Mouse (Mus musculus) T-helper 2 cell (primary cell): ENCODE measurements around the gene Carmil1.

Source experiments
- in situ Hi-C: fragments of 300-600 bp; cut with MboI, MseI; formaldehyde crosslinking; loops from one replicate; pipeline ENCODE4 v1.15.1; 2025; ENCODE audit warnings: high pct_unique_total_duplicates

Carmil1 gene

DNA sequence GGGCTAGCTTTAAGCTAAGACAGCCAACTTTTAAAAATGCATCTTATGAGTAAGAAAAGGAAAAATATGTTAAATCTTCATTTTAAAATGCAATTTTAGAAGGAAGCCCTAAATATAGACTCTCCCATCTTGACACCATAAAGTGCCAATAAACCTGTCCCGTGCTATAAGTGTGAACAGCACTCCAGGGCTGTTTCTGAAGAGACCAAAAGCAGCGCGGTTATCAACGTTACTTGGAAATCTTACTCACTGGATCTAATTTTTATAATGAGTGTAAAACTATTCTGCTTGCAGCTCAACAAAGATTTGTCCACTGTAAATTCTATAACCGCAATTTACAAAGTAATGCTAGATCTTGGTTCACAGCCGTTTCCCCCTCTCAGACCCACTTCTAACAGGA is 232.0 kb downstream of the Carmil1 start:
- in situ Hi-C loops, result no loop called here

DNA sequence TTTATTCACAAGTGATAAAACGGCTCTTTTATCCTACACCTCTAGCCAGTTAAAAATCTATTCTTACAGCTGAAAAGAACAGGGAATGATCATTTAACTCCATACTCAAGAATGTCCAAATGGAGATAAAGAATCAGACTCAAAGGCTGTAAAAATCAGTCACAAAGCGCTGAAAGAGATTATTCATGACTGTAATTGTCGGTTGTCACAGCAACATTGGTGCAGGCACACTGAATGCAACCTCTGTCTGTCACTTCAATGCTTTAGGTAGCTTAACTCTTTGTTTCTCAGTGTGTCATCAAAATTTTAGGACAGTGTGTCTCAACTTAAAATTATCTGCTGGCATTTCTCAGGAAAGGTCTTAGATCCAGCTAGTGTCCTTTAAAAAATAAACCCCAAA is 235.3 kb downstream of the Carmil1 start:
- in situ Hi-C loops, result no loop called here

DNA sequence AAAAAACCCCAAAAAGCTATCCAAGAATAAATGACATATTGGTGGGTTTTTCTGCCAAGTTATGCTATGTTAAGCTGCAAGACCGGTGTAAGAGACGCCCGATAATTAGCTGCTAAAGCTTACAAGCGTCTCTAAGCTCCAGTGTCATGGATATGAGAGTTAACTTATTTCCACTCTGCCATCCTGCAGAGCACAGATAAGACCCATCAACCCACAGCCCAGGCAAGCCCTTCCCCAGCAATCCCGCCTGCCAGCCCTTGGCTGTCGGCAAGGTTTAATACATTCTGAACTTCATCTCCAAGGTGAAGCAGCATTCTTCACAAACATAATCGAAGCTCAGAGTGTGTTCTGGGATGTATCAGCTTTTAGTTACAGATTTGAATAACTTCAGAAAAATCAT is 240.4 kb downstream of the Carmil1 start:
- in situ Hi-C loops, result no loop called here

DNA sequence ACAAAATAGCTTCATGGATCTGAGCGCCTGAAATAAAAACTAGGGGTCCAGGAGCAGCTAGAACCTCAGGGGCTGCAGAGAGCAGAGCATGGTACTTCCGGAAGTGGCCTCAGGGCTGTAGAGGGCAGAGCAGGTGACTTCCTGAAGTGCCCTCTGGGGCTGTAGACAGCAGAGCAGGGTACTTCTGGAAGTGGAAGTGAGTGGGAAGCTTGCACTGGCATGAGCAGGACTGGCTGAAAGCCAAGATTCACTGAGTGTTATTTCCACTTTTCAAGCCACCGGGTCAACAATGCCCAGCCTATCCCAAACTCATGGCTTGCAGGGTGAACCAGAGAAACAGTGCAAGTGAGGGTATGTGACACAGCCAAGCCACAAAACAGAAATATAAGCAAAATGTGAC is 243.1 kb downstream of the Carmil1 start:
- in situ Hi-C loops, result no loop called here

DNA sequence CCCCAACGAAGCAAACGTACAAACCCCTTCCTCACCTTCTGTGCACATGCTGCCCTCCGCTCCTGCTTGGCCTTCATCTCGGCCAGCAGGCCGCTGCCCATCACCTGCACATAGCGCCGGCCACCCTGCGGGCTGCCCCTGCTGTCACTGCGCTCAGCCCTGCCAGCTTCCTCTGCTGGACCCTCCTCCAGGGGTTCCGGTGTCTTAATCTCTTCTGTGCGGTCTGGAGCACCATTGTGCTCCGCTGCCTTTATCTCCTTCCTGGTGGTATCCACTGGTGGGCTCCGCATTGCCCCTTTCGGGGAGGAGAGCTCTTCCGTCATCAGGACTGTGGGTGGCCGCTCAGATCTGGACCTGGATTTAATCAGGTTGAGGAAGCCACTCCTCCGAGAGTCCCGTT is 244.4 kb downstream of the Carmil1 start:
- in situ Hi-C loops, result no loop called here

DNA sequence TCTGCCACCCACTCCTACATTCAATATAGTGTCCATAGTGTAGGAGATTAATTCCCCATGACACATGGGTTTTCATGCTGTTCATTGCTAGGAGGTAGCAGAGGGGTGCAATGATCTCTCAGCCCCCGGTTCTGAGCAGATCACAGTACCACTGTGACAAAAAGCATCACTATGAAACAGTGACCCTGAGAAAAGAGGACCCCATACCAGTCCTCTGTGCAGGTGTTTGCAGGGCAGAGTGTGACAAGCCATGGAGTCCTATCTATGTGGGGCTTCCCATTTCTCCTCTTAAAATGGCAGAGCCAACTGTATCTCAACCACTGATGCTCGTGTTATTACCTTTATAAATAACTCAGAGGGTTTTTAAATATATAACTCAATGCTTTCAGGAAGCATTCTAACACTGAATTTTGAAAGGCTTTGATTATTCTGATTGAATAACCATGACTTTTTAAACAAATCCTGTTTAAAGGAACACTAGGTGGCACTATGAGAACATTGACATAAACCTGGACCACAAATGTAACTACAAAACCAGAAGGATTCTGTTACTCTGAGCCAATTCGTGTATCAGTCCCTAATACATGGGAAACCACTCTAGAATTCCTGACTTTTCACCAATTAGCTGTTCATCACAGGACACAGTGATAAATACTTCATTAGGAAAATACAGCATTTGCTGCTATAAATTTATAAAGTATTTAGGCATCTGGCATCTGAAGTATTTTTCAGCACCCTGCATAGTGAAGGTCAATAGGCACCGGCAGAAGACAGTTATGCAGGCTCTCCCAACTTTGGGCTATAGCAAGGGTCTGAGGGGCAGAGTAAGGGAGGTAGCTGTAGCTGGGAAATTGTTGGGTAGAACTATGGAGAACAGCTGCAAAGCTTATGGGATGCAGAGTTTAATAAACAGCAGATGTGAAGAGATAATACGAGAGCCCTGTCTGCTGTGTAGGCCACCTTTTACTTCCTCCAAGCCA is 253.1 kb downstream of the Carmil1 start:
- in situ Hi-C loops, result no loop called here

DNA sequence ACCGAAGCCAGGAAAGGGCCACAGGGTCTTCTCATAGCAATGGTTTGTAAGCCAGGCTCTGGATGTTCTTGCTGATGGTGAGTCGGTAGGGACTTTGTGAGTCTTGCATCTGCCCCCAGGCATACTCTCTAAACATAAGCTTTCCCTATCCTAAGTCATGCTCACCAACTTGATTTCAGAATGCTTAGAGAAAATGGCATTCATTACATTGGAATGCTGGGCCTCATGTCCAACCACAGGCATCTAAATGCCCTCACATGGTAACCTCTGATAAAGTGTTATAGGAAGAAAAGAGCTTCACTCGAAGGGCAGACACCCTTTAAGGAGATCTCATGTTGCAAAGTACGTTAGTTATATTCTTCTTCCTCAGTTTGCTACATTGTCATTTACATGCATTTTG is 262.1 kb downstream of the Carmil1 start:
- in situ Hi-C loops, result no loop called here

DNA sequence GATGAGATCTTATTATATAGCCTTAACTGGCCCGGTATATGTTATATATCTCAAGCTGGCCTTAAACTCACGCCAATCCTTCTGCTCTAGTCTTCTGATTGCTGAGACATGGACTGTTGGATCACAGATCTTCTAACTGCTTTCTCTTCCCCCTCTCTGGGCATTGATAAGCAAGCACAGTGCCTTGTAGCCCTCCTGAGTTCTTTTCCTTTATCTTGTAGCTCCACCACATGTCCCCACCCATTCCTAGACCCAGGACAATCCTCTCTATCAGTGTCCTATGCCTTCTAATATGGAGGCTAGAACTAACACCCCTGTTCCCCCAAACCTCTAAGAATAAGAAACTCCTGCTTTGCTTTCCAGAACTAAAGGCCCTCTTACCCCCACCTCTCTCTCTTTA is 275.1 kb downstream of the Carmil1 start:
- in situ Hi-C loops, result no loop called here

DNA sequence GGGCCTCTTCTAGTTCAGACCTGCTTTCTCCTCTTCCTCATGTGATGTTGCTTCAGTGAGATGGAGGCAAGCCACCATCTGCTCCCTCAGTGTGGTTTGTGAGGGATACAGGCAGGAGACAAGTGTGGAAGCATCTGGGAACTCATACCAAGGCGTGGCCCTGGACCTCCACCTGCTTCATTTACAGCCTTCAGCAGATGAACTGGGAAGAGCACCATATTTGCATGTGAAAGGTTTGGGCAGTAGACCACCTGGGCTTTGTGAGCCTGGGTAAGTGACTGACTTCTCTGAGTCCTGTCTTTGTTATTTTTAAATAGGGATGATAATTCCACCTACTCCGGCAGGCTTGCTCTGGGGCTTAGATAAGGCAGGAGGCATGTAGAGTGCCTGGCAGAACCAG is 278.8 kb downstream of the Carmil1 start:
- in situ Hi-C loops, result no loop called here

DNA sequence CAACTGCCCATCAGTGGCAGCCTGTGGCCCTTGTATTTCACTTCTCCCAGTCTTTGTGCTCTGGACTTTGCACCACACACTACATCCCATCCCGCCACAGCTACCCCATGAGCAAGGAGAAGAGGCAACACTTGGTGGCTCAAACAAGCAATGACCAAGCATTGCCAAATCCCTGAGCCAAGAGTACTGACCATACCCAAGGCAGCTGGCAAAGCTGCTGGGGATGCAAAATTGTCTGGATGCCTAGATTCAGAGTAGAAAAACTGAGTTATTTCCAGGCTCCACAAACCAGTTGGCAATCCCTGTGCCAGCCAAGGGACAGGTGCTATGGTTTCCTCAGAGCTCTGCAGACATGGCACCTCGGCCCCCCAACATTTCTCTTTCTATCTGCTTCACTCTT is 279.5 kb downstream of the Carmil1 start:
- in situ Hi-C loops, result no loop called here

DNA sequence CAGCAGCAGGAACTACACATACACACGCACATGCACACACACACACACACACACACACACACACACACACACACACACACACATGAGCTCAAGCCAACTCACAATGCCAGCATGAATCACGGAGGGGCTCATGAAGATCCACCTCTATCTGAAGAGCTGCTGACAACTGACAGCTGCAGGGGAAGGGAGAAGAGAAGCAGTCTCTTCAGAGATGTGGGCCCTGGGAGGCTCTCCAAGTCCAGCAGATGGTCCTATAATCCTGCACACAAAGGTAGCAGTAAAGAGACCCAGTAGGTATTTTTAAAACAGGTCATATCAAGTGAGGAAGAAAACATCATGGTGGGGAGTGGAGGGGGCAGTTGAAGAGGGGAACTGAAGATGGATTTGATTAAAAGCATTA is 281.8 kb downstream of the Carmil1 start:
- in situ Hi-C loops, result no loop called here

DNA sequence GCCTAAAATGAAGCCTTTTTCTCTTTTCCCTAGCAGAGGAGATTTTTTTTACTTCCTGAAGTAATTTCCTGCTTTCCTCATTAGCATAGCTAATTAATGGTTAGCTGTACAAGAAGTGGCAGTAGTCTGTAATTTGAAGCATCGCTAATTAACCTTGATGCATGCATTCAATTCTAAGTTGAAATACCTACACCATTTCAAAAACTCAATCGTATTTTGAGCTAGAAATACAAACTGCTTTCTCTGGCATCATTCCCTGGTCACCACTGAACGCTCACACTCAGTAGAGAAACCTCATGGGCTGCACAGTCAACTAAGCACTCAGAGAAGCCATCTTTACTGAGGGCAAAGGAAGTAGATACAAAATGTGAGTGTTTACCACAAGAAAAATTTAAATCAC is 285.8 kb downstream of the Carmil1 start:
- in situ Hi-C loops, result no loop called here

DNA sequence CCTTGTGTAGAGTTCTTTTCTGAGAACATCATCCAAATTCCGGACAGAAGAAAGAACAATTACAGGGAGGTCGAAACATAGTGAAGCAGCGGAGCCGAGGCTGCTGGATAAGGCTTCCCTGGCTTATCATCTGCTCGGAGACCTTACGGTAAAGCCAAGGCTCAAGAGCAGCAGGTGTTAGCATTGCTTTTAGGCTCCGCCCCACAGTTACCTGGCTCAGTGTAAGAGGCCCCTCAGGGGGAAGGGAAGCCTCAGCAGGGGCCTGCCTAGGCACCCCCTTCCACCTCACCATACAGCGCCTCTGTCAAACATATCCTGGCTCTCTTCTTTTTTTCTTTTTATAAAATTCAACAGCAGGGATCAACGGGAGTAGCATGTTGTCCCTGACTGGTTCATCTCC is 286.6 kb downstream of the Carmil1 start:
- in situ Hi-C loops, result no loop called here

DNA sequence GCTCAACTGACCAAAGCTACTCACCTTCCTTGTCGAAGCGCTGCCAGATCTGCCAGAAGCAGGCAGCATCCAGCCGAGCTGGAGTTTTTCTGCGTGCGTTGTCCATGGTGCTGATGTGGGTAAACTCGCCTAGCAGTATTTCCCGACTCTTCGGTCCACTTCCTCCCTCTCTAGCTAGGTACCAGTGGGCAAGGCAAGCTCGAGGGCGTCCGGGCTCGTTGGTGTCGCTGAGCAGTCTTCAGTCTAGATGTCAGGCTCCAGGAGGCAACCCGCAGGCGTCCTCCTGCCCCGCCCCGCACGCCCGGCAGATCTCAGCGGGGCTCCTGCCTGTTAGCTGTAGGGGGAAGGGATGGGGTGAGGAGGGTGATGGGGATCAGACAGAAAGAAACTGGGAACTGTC is 289.7 kb downstream of the Carmil1 start, which contains the start of gene Scgn:
Scgn (minus strand) TSS at position 287 of the 400 bp plus-strand sequence.
- in situ Hi-C loops, result no loop called here

DNA sequence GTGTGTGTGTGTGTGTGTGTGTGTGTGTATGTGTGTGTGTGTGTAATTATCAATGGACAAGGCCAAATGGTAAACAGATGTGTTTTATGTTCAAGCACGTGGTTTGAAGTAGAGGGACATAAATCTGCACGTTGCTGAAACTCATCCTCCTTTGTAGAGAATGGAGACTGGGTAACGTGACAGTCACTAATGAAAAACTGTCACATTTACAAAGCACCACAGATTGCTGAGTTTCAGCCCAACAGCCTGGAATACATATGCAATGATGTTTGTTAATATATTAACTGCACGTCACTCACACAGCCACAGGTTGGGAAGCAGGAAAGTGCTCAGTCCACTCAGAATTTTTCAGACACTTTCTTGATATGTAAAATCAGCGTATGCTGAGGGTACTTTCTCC is 290.1 kb downstream of the Carmil1 start:
- in situ Hi-C loops, result no loop called here

DNA sequence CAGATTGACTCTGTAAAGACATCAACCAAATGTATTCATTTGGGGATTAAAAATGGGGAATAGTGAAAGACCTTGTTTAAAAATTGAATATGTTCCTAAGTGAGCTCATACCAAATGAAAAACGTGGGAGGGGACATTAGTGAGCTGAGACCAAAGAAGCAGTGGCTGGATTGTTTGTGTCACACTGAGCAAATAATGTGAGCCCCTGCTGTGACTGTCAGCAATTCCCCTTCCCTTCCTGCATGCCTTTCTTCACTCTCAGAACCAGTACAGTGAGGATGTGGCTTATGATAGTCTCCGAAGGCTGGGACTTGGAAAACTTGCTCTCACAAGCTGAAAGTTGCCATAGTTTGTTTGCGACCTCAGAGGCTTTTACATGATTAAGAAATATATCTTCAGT is 295.5 kb downstream of the Carmil1 start:
- in situ Hi-C loops, result no loop called here

DNA sequence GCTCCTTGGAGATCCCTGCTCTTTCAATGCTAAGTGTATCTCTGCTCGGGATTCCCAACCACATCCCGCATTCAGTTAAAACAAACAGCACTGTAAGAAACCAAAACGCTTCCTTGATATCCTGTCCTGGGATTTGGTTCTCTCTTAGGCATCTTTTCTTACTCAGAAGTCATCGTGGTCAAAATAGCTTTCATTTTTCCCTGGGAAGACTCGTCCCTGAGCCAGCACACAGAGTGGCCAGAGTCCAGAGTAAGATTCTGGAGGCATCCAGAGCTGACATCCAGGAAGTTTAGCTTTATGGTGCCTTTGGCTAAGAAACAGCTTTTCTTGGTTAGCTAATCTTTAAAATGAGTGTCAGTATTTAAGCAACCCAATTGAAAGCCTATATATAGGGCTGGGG is 308.3 kb downstream of the Carmil1 start:
- in situ Hi-C loops, result loop anchor here (5.0 kb wide), 1 partner anchor 85 kb away; no protein-coding TSS in a partner anchor

DNA sequence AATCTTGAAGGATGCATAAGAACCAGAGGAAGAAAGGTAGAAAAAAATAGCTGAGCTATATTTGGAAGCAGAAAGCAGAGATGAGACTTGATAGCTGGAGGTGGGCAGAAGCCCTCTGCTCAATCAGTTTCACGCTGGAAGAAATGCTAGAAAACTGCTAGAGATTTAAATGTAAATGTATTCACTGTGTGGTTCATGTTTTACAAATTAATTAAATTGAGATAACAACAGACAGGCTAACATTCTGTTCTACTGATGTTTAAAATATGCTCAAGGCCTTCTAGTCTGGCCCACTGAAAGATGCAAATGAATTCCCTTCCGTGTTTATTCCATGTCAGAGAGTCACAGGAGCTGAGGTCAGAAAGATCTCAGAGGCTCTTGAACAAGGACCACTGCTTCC is 308.7 kb downstream of the Carmil1 start:
- in situ Hi-C loops, result loop anchor here (5.0 kb wide), 1 partner anchor 85 kb away; no protein-coding TSS in a partner anchor

DNA sequence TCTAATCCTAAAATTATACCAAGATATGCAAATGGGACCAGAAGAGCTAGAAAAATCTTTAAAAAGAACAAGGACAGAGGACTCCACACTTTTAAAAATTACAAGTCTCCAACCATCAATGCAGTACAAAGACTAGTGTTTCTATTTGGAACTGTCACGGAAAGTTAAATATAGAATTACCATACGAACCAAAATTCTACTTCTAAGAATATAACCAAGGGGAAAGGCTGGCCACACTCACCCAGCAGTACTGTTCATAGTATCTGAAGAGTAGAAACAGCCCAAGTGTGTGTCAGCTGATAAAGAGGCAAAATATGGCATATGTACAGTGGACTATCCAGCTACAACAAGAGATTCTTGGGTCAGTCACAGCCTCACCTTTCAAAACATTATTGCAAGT is 315.7 kb downstream of the Carmil1 start:
- in situ Hi-C loops, result no loop called here
